Mouse (Mus musculus): ENCODE data around the gene Pdk2. TPM values are rescaled to one million over a fixed set of nuclear protein-coding genes. Genes with fewer than 3 reads are reported as not detected.
A peak's percentile ranks its signal among the peaks of the same experiment; 100 is the strongest.

Gene Pdk2
- polyA plus RNA-seq, 1 experiment: 106 TPM

DNA sequence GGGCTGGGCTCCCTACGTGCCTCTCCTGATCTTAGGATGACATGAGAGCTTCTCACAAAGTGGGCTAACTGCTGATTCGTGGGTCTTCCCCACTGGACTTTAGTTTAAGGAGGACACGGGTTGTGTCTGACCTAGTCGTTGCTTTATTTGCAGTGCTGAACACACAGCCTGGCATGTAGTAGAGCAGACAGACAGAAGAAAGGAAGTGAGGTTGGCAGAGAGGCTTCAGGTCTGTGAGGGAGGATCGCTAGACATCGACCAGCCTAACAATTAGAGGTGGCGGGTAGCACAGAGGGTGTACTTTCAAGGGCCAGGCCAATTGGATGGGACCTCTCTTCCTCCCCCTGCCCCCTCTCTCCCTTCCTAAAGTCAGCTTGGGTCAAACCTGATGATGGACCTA, 2.5 kb upstream of the Pdk2 start:
- H3K4me1 ChIP-seq (ENCODE audit: control insufficient read depth, insufficient read depth, low read length): peaks cover 2% of the 10 kb centered on the region; the same call in 1 of the 2 replicates
- no peak overlapping the region for H3K4me3 ChIP-seq (ENCODE audit: insufficient read depth, low read length)
- H3K27ac ChIP-seq (ENCODE audit: insufficient read depth, low read length): no peak overlapping the region
- no peak for TF ChIP-seq POLR2A (IDR thresholded peaks at IDR 0.05; ENCODE audit: extremely low read depth, insufficient read depth, low read length)
- TF ChIP-seq CTCF (IDR thresholded peaks at IDR 0.05; ENCODE audit: extremely low read depth, insufficient read depth, low read length): no peak

GRCm38 (mm10) chr11:95043060-95043459, 1.9 kb upstream of the Pdk2 start:
- no peak overlapping the region for H3K4me3 ChIP-seq (ENCODE audit: insufficient read depth, low read length)
- TF ChIP-seq POLR2A (IDR thresholded peaks at IDR 0.05; ENCODE audit: extremely low read depth, insufficient read depth, low read length): no peak
- no peak for TF ChIP-seq CTCF (IDR thresholded peaks at IDR 0.05; ENCODE audit: extremely low read depth, insufficient read depth, low read length)
- peaks cover 2% of the 10 kb centered on the region; the same call in 1 of the 2 replicates for H3K4me1 ChIP-seq (ENCODE audit: control insufficient read depth, insufficient read depth, low read length)
- no peak overlapping the region for H3K27ac ChIP-seq (ENCODE audit: insufficient read depth, low read length)

GRCm38 (mm10) chr11:95042096-95042495, 942 bp upstream of the Pdk2 start:
- peak overlapping the region; percentile 59; the same call in 1 of the 2 replicates for H3K27ac ChIP-seq (ENCODE audit: insufficient read depth, low read length)
- TF ChIP-seq CTCF (IDR thresholded peaks at IDR 0.05; ENCODE audit: extremely low read depth, insufficient read depth, low read length) (peak; percentile 61), POLR2A (IDR thresholded peaks at IDR 0.05; ENCODE audit: extremely low read depth, insufficient read depth, low read length) (peak; percentile 84)
- peaks cover 4% of the 10 kb centered on the region; the same call in 1 of the 2 replicates for H3K4me1 ChIP-seq (ENCODE audit: control insufficient read depth, insufficient read depth, low read length)
- peak overlapping the region; percentile 71 for H3K4me3 ChIP-seq (ENCODE audit: insufficient read depth, low read length)

DNA sequence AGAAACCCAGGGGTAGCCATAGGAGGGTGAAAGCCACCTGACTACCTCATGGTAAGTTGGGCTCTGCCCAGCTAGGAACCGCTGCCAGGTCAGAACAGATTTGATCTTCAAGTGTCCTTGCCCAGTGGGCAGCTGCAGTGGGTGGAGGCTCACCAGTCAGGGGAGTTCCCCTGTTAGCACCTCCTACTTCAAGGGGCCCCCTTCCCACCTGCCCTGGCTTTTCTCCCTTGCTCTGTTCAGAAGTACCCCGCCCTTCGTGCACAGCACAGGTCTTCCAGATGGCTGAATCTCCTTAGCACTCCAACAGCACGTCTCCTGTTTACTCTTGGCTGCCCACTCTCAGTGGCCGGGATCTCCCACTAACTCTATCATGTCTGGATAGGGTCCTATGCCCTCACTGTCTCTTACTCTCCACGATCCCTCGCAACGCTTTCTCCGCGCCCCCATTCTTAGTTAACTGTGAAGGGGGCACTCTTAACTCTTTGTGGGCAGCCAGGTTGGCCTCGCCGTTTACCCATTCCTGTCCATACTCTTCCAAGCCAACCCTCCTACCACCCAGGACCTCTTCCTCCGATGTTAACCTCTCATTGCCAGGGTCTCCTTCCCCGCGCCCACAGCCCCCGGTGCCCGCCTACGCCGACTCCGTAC, 539 bp downstream of the Pdk2 start:
- TF ChIP-seq CTCF (IDR thresholded peaks at IDR 0.05; ENCODE audit: extremely low read depth, insufficient read depth, low read length) (no peak), POLR2A (IDR thresholded peaks at IDR 0.05; ENCODE audit: extremely low read depth, insufficient read depth, low read length) (no peak; the same call in 1 of the 2 replicates)
- Histone ChIP-seq H3K27ac (ENCODE audit: insufficient read depth, low read length) (peak overlapping the region; percentile 55), H3K4me3 (ENCODE audit: insufficient read depth, low read length) (peak overlapping the region; percentile 71), H3K4me1 (ENCODE audit: control insufficient read depth, insufficient read depth, low read length) (peaks cover 4% of the 10 kb centered on the region; the same call in 1 of the 2 replicates)

DNA sequence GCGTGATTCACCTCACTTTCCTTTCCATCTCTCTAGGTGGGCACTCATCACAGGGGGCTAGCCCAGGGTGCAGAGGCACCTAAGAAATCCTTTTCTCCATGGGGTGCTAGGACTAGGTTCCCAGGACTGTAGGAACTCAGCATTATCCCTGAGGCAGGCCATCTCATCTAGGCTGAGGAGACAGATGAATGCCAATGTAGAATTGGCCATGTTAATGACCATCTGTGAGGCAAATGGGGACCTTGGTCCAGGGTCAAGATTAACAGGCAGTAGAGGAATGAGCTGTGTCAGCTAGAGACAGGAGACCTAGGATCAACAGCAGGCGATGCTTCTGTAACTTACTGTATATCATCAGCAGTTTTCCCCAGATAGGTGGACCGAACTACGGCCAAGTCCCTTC, 1.4 kb downstream of the Pdk2 start:
- Histone ChIP-seq H3K4me3 (ENCODE audit: insufficient read depth, low read length) (peak overlapping the region; percentile 71; the same call in 1 of the 2 replicates), H3K4me1 (ENCODE audit: control insufficient read depth, insufficient read depth, low read length) (peaks cover 6% of the 10 kb centered on the region)

DNA sequence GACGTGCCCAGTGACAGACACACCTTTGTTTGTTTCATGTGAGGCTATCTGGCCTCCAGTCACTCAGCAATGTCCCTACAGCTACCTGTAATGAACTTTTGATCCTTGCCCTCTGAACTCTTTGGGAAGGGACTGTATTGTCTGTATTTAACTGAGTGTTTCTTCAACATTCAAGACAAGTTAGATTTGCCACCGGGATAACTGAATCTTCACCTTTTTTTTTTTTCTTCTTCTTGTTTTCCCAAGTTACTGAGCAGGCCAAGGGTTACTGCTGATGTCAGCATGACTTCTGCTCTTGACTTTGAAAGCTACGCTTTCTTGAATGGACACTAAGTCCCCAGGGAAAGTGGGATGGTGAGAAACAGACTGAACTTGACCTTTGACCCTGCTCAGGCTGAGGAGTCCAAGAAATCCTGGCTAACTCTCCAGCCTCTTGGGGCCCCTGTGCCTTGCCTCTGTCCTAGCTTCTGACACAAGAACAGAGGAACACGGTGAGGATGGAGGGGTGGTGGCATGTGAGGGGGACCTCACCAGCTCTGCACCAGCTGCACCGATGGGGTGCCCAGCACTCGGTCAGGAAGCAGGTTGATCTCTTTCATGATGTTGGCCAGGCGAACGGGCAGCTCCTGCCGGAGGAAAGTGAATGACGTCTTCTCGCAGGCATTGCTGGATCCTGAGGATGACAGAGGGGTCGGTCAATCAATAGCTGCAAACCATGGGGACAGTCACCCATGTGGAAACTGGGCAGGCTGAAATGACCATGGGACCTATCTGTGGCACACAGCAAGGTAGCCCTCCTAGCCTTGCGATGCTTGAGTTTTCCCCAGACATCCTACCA, 2.1 kb downstream of the Pdk2 start:
- Histone ChIP-seq H3K4me3 (ENCODE audit: insufficient read depth, low read length) (no peak overlapping the region; the same call in 1 of the 2 replicates), H3K4me1 (ENCODE audit: control insufficient read depth, insufficient read depth, low read length) (peaks cover 6% of the 10 kb centered on the region), H3K27ac (ENCODE audit: insufficient read depth, low read length) (no peak overlapping the region)
- TF ChIP-seq CTCF (IDR thresholded peaks at IDR 0.05; ENCODE audit: extremely low read depth, insufficient read depth, low read length) (no peak), POLR2A (IDR thresholded peaks at IDR 0.05; ENCODE audit: extremely low read depth, insufficient read depth, low read length) (no peak)

More for the DNA sequence above, 1.4 kb downstream of the Pdk2 start:
- TF ChIP-seq CTCF (IDR thresholded peaks at IDR 0.05; ENCODE audit: extremely low read depth, insufficient read depth, low read length): no peak
- no peak for TF ChIP-seq POLR2A (IDR thresholded peaks at IDR 0.05; ENCODE audit: extremely low read depth, insufficient read depth, low read length)
- no peak overlapping the region for H3K27ac ChIP-seq (ENCODE audit: insufficient read depth, low read length)

- Histone ChIP-seq H3K27ac (ENCODE audit: insufficient read depth, low read length) (no peak overlapping the region), H3K4me3 (ENCODE audit: insufficient read depth, low read length) (no peak overlapping the region), H3K4me1 (ENCODE audit: control insufficient read depth, insufficient read depth, low read length) (peaks cover 6% of the 10 kb centered on the region)
- TF ChIP-seq CTCF (IDR thresholded peaks at IDR 0.05; ENCODE audit: extremely low read depth, insufficient read depth, low read length): no peak
- no peak for TF ChIP-seq POLR2A (IDR thresholded peaks at IDR 0.05; ENCODE audit: extremely low read depth, insufficient read depth, low read length)
Observed at GRCm38 (mm10) chr11:95038156-95038817, 2.9 kb downstream of the Pdk2 start.

DNA sequence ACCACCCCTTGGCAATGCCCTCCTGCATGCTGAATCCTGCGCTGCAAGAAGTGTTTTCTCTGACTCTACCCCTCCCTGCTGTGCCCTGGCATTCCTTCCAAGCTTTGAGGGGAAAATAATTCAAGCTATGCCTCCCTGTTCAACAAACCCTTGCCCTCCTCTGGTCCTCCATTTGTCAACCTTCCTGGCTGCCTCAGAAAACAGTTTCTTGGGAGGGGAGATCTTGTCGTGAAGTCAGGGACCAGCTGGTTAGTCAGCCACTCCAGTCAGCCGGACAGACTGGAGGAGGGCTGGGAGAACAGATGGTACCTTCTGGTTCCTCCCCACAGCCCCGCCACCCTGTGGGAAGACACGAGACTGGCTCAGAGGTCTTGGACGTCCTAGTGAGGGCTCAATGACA, 3.8 kb downstream of the Pdk2 start:
- TF ChIP-seq POLR2A (IDR thresholded peaks at IDR 0.05; ENCODE audit: extremely low read depth, insufficient read depth, low read length) (no peak), CTCF (IDR thresholded peaks at IDR 0.05; ENCODE audit: extremely low read depth, insufficient read depth, low read length) (no peak)
- Histone ChIP-seq H3K4me1 (ENCODE audit: control insufficient read depth, insufficient read depth, low read length) (peaks cover 6% of the 10 kb centered on the region), H3K27ac (ENCODE audit: insufficient read depth, low read length) (no peak overlapping the region), H3K4me3 (ENCODE audit: insufficient read depth, low read length) (no peak overlapping the region)

DNA sequence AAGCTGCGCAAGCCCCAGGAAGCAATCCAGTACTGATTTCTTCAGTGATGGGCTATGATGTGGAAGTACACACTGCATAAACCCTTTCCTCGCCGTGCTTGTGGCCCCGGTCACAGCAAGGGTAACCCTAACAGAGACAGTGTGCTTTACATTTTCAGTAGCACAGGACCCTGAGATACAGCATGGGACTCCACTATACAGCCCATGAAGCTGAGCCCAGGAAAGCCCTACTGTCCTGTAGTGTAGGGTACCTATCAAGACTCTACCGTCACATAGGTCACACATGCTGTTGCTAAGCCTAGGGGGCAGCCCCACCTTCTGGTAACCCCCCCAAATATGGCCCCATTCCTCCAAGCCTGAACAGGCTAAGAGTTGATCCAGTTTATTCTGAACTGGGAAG, 4.6 kb downstream of the Pdk2 start:
- Histone ChIP-seq H3K27ac (ENCODE audit: insufficient read depth, low read length) (no peak overlapping the region), H3K4me1 (ENCODE audit: control insufficient read depth, insufficient read depth, low read length) (peaks cover 6% of the 10 kb centered on the region), H3K4me3 (ENCODE audit: insufficient read depth, low read length) (no peak overlapping the region)

More for the DNA sequence above, 4.6 kb downstream of the Pdk2 start:
- TF ChIP-seq POLR2A (IDR thresholded peaks at IDR 0.05; ENCODE audit: extremely low read depth, insufficient read depth, low read length) (no peak), CTCF (IDR thresholded peaks at IDR 0.05; ENCODE audit: extremely low read depth, insufficient read depth, low read length) (no peak)

All from cortical plate, adult 2 months (tissue).